Mouse (Mus musculus): Measurements from ENCODE around the gene Trmt10c. TPM values are rescaled to one million over a fixed set of nuclear protein-coding genes. Genes with fewer than 3 reads are reported as not detected.
A peak's percentile ranks its signal among the peaks of the same experiment; 100 is the strongest.
"Not testable (repeated sequence)": the region's sequence is repeated elsewhere in the genome, so short reads cannot be mapped to it uniquely, and the experiment has no call there.

The Trmt10c gene
- polyA plus RNA-seq, 1 experiment from 2014 or later = 24.5 TPM

DNA sequence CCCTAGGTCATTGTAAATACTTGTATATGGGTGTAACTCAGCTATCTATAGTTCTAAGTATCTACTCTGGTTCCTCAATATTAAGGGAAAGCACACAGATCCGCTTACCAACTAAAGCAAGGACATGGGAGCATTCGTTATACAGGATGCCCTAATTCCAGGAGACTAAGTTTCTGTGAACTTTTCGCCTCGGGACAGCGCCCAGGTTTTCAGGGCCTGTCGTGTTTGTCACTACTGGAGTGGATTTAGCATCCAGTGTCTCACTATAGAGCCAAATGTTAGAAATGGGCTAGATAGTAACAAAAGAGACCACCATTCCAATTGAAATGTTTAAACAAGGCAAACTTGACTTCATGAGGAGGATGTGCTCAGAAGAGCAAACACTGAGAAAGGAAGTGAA is 35.5 kb upstream of the Trmt10c start:
- H3K9ac ChIP-seq (ENCODE audit: low read depth, low read length); H3K4me2 ChIP-seq; H3K36me3 ChIP-seq (ENCODE audit: control insufficient read depth, insufficient read depth, low read length); H3K4me1 ChIP-seq (ENCODE audit: control insufficient read depth, insufficient read depth, low read length); ATAC-seq (replicated peaks; ENCODE audit: insufficient number of reproducible peaks, low FRiP score, low TSS enrichment); H3K27ac ChIP-seq (ENCODE audit: low read depth, low read length); H3K4me3 ChIP-seq (ENCODE audit: low read depth, low read length); H3K9me3 ChIP-seq (replicated peaks; ENCODE audit: control insufficient read depth, low read length); H3K27me3 ChIP-seq (ENCODE audit: control insufficient read depth, insufficient read depth, low read length): not testable (repeated sequence)
- WGBS (ENCODE audit: insufficient replicate concordance) = 88% methylated on average over 6 of the region's 6 CpGs

DNA sequence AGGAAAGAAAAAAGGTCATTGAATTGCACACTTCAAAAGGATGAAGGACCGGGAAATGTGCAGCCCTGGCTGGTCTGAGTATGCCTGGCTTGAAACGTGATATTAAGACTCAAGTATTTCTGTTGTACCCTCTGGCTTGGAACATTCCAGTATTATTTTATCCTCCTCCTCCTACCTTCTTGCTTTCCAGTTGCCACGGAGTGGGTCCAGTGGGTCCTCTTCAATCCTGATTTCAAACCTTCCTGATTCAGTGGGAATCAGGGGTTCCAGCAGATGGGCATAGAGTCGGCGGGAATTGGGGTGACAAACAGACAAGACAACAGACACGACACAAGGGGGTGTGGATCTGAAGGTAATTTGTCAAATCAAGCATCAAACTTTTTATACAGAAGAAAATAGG is 34.9 kb upstream of the Trmt10c start:
- ATAC-seq (replicated peaks; ENCODE audit: insufficient number of reproducible peaks, low FRiP score, low TSS enrichment) = no peak
- Histone ChIP-seq H3K4me1 (ENCODE audit: control insufficient read depth, insufficient read depth, low read length) (no peaks in the 10 kb centered on the region), H3K27me3 (ENCODE audit: control insufficient read depth, insufficient read depth, low read length) (no peaks in the 10 kb centered on the region), H3K27ac (ENCODE audit: low read depth, low read length) (no peak overlapping the region), H3K9ac (ENCODE audit: low read depth, low read length) (no peak overlapping the region), H3K4me3 (ENCODE audit: low read depth, low read length) (no peak overlapping the region), H3K36me3 (ENCODE audit: control insufficient read depth, insufficient read depth, low read length) (no peaks in the 10 kb centered on the region), H3K9me3 (replicated peaks; ENCODE audit: control insufficient read depth, low read length) (no peaks in the 10 kb centered on the region), H3K4me2 (no peak overlapping the region)
- 84% methylated on average over 6 of the region's 6 CpGs for WGBS (ENCODE audit: insufficient replicate concordance)

DNA sequence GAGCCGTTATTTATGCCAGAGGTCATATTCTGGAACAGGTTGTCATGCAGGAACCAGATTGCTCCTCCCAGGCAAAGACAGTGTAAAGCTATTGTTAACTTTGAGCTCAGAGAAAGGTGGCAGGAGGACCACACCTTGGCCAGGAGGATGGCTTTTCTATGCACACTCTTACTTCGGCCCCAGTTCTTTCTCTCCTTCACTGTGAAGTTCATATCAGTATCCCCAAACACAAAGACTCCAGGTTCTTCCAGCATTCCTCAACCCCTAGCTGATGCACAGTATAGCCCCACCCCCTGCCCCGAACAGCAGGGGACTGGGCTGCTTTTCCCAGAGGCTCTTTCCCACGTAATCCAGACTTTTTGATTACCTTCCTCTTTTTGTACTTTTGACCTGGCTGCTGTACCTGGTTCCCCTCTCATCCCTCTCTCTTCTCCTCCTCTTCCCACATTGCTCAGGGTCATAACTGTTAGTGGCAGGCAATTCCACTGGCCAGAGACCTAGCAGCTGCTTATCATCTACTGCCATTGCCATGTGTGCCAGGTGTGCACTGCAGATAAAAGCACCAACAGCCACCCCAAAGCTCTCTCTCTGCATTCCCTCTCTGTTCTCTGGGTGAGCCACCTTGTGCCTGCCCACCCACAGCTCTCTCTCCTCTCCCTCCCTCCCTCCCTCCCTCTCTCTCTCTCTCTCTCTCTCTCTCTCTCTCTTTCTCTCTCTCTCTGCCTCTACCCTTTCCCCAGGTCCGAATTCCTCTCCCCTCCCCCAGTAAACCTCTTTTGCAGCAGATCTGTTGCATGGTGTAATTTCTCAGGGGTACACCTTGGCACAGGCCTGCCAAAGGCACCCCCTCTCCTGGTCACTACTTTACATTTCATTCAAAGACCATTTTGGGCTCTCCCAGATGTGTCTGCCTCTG is 34.0 kb upstream of the Trmt10c start:
- ATAC-seq (replicated peaks; ENCODE audit: insufficient number of reproducible peaks, low FRiP score, low TSS enrichment) = peak; percentile 85
- Histone ChIP-seq H3K36me3 (ENCODE audit: control insufficient read depth, insufficient read depth, low read length) (no peaks in the 10 kb centered on the region), H3K4me3 (ENCODE audit: low read depth, low read length) (no peak overlapping the region), H3K4me1 (ENCODE audit: control insufficient read depth, insufficient read depth, low read length) (no peaks in the 10 kb centered on the region), H3K9me3 (replicated peaks; ENCODE audit: control insufficient read depth, low read length) (no peaks in the 10 kb centered on the region), H3K27me3 (ENCODE audit: control insufficient read depth, insufficient read depth, low read length) (no peaks in the 10 kb centered on the region), H3K27ac (ENCODE audit: low read depth, low read length) (peak overlapping the region; percentile 85), H3K4me2 (peak overlapping the region; percentile 19), H3K9ac (ENCODE audit: low read depth, low read length) (no peak overlapping the region)
- WGBS (ENCODE audit: insufficient replicate concordance) = 42% methylated on average over 5 of the region's 5 CpGs

DNA sequence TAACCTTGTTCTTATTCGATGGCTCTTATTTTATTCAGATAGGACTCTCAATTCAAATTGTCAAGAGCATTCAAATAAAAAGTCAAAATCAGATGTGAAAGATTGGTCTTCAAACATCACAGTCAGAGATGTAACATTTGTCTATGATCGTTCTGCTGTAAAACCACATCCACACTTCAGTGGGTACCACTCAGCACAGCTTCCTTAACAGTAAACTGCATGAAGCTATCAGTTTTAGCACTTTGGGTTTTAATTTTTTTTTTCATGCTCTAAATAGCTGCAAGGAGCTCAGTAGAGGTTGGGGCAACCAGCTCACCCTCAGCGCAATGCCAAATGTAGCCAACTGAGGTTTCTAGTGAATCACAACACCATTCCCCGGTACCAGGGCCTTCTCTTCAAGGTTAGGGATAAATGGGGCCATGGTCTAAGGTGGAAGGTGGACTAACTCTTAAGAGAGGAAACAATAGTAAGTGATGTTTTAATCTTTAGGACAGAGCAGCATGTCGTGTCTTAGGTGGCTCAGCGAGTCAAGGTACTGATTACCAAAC is 31.0 kb upstream of the Trmt10c start:
- 86% methylated on average over 6 of the region's 6 CpGs for WGBS (ENCODE audit: insufficient replicate concordance)
- H3K4me1 ChIP-seq (ENCODE audit: control insufficient read depth, insufficient read depth, low read length) = no peaks in the 10 kb centered on the region

DNA sequence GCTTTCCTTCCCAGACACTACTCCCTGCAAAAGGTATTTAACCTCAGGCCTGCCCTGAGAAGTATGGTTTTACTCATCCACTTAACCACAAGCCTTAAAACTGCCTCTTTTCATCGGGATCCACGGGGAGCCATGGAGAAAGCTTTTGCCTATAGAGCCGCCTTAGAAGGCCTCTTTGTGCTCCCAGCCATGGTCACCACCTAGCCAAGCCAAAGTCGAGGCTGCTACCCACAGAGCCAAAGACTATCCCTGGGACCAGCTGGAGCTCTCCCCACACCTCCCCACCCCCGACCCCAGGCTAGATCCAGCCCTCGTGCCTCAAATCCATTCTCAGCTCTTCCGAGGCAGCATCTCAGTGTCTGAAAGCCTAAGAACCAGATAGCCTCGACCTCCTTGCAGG is 28.5 kb upstream of the Trmt10c start:
- no peak for ATAC-seq (replicated peaks; ENCODE audit: insufficient number of reproducible peaks, low FRiP score, low TSS enrichment)
- no peaks in the 10 kb centered on the region for H3K36me3 ChIP-seq (ENCODE audit: control insufficient read depth, insufficient read depth, low read length)
- 52% methylated on average over 8 of the region's 8 CpGs for WGBS (ENCODE audit: insufficient replicate concordance)
- H3K27me3 ChIP-seq (ENCODE audit: control insufficient read depth, insufficient read depth, low read length) = no peaks in the 10 kb centered on the region
- no peak overlapping the region for H3K27ac ChIP-seq (ENCODE audit: low read depth, low read length)
- no peak overlapping the region for H3K9ac ChIP-seq (ENCODE audit: low read depth, low read length)
- H3K9me3 ChIP-seq (replicated peaks; ENCODE audit: control insufficient read depth, low read length) = no peaks in the 10 kb centered on the region
- no peak overlapping the region for H3K4me3 ChIP-seq (ENCODE audit: low read depth, low read length)
- H3K4me2 ChIP-seq = no peak overlapping the region
- no peaks in the 10 kb centered on the region for H3K4me1 ChIP-seq (ENCODE audit: control insufficient read depth, insufficient read depth, low read length)

More for the DNA sequence above, 31.0 kb upstream of the Trmt10c start:
- Histone ChIP-seq H3K27me3 (ENCODE audit: control insufficient read depth, insufficient read depth, low read length) (no peaks in the 10 kb centered on the region), H3K4me3 (ENCODE audit: low read depth, low read length) (no peak overlapping the region), H3K4me2 (no peak overlapping the region), H3K36me3 (ENCODE audit: control insufficient read depth, insufficient read depth, low read length) (no peaks in the 10 kb centered on the region), H3K9ac (ENCODE audit: low read depth, low read length) (no peak overlapping the region), H3K9me3 (replicated peaks; ENCODE audit: control insufficient read depth, low read length) (no peaks in the 10 kb centered on the region), H3K27ac (ENCODE audit: low read depth, low read length) (no peak overlapping the region)
- ATAC-seq (replicated peaks; ENCODE audit: insufficient number of reproducible peaks, low FRiP score, low TSS enrichment) = no peak

DNA sequence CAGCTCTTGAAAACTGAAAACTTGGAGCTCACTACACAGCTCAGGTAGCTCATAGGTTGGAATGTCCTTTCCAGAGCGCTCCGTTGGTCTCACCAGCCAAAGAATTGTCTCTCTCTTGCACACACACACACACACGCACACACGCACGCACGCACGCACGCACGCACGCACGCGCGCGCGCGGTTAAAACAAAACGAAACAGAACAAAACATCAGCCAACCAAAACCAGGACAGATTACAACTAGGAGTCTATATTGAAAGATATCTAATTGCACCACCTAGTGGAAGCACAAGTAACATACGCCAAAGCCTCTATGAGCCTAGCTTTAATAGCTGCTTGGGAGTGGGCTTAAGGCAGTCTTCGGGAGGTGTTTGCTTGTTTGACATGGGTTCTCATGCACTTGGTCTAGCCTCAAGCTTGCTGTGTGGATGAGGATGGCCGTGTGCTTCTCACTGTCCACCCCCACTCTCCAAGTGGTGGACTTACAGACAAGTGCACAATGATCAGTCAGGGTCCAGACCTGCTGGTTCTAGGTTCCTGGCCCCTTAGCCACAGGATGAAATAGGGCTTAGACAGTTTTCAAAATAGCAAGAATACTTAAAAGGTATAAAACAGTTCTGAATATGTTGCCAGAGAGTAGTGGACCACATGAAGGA is 26.8 kb upstream of the Trmt10c start:
- Histone ChIP-seq H3K9ac (ENCODE audit: low read depth, low read length) (peak overlapping the region; percentile 69), H3K4me2 (peak overlapping the region; percentile 69), H3K4me3 (ENCODE audit: low read depth, low read length) (peak overlapping the region; percentile 50), H3K4me1 (ENCODE audit: control insufficient read depth, insufficient read depth, low read length) (no peaks in the 10 kb centered on the region), H3K27me3 (ENCODE audit: control insufficient read depth, insufficient read depth, low read length) (no peaks in the 10 kb centered on the region), H3K36me3 (ENCODE audit: control insufficient read depth, insufficient read depth, low read length) (no peaks in the 10 kb centered on the region), H3K9me3 (replicated peaks; ENCODE audit: control insufficient read depth, low read length) (no peaks in the 10 kb centered on the region), H3K27ac (ENCODE audit: low read depth, low read length) (no peak overlapping the region)
- 7% methylated on average over 20 of the region's 20 CpGs for WGBS (ENCODE audit: insufficient replicate concordance)
- ATAC-seq (replicated peaks; ENCODE audit: insufficient number of reproducible peaks, low FRiP score, low TSS enrichment) = peak; percentile 77

DNA sequence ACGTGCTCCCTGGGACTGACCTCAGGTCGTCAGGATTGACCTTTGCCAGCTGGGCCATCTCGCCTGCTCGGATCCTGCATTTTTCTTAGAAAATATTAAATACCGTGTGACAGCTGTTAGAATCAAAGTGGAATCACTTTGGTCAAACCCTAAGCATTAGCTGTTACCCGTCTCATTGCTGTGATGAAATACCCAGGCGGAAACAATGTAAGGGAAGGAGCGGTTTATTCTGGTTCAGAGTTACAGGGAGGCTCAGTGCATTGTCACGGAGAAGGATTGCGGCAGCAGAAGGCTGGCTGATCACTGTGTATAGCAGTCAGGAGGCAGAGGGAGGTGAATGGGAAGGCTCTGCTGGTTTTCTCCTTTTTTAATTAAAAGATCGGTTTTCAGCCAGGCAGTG is 25.4 kb upstream of the Trmt10c start:
- H3K27me3 ChIP-seq (ENCODE audit: control insufficient read depth, insufficient read depth, low read length) = no peaks in the 10 kb centered on the region
- no peak overlapping the region for H3K4me2 ChIP-seq
- H3K4me3 ChIP-seq (ENCODE audit: low read depth, low read length) = no peak overlapping the region
- no peaks in the 10 kb centered on the region for H3K36me3 ChIP-seq (ENCODE audit: control insufficient read depth, insufficient read depth, low read length)
- no peaks in the 10 kb centered on the region for H3K9me3 ChIP-seq (replicated peaks; ENCODE audit: control insufficient read depth, low read length)
- no peak for ATAC-seq (replicated peaks; ENCODE audit: insufficient number of reproducible peaks, low FRiP score, low TSS enrichment)
- H3K9ac ChIP-seq (ENCODE audit: low read depth, low read length) = no peak overlapping the region
- H3K4me1 ChIP-seq (ENCODE audit: control insufficient read depth, insufficient read depth, low read length) = no peaks in the 10 kb centered on the region
- no peak overlapping the region for H3K27ac ChIP-seq (ENCODE audit: low read depth, low read length)
- WGBS (ENCODE audit: insufficient replicate concordance) = 73% methylated on average over 11 of the region's 11 CpGs

DNA sequence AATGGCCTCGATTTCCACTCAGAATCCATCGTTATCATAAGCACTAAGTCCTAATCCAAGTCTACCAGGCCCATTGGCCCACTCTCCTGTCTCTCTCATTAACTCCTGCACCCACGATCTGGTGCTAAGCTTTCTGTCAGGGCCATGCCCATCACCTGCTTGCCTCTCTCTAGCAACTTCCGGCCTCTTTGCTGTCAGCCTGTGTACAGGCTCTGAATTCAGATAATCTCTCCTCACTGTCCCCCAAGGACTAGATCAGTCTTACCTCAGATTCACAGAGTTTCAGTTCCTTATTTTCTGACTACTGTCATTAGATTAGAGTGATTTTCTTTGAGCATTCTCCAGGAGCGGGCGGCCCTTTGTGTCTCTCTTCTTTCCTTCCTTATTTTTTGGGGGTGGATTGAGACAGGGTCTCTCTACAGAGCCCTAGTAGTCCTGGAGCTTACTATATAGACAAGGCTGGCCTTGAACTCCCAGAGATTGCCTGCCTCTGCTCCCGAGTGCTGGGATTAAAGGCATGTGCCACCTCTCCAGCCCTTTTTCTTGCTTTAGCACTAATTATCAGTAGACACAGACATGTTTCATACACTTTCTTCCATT is 24.5 kb upstream of the Trmt10c start:
- ATAC-seq (replicated peaks; ENCODE audit: insufficient number of reproducible peaks, low FRiP score, low TSS enrichment) = no peak
- no peak overlapping the region for H3K9ac ChIP-seq (ENCODE audit: low read depth, low read length)
- WGBS (ENCODE audit: insufficient replicate concordance) = 68% methylated on average over 7 of the region's 7 CpGs

More for the DNA sequence above, 24.5 kb upstream of the Trmt10c start:
- no peaks in the 10 kb centered on the region for H3K36me3 ChIP-seq (ENCODE audit: control insufficient read depth, insufficient read depth, low read length)
- H3K27me3 ChIP-seq (ENCODE audit: control insufficient read depth, insufficient read depth, low read length) = no peaks in the 10 kb centered on the region
- no peaks in the 10 kb centered on the region for H3K4me1 ChIP-seq (ENCODE audit: control insufficient read depth, insufficient read depth, low read length)
- H3K4me3 ChIP-seq (ENCODE audit: low read depth, low read length) = no peak overlapping the region
- no peak overlapping the region for H3K4me2 ChIP-seq
- no peak overlapping the region for H3K27ac ChIP-seq (ENCODE audit: low read depth, low read length)
- no peaks in the 10 kb centered on the region for H3K9me3 ChIP-seq (replicated peaks; ENCODE audit: control insufficient read depth, low read length)
